8 mouse cellular contexts compared by ENCODE assay signal in the genomic region with DNA sequence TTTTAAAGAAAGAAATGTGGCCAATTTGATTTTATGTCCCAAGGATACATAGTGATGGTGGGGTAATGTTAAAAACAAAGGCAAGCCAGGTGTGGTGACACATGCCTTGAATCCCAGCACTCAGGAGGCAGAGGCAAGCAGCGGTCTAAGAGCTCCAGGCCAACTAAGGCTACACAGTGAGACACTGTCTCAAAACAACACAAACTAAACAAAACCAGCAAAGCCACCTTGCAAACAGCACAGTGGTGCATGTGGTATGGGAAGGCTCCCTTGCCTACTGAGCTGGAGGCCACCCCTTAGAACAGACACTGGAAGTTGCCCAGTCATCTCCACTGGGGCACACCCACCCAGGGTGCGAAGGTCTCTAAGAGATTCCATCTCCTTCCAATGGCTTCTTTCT. TPM values are rescaled to one million over a fixed set of nuclear protein-coding genes. Genes with fewer than 3 reads are reported as not detected.
DNase-seq lines count a peak whose midpoint lies in the region; ATAC-seq and TF ChIP-seq lines count a peak whose summit lies in the region.

No protein-coding gene starts in this region.

- peak; percentile 4; the same call in 1 of the 2 replicates for ATAC-seq in hindbrain, embryonic 12.5 days (ENCODE audit: low FRiP score)
- 0 out of 2 replicates have a peak, but pooled peaks have one; percentile 29 for ATAC-seq in megakaryocyte-erythroid progenitor cell, adult 5-6 weeks (replicated peaks; ENCODE audit: low FRiP score, low TSS enrichment, poor library complexity, severe bottlenecking)
- ATAC-seq in inflammation-experienced regulatory T-cells, adult 6 months, result no peak

- H3K4me3 ChIP-seq in testis, adult 2 months (ENCODE audit: control insufficient read depth, low read depth, low read length), result peak overlapping the region; percentile 87
- H3K4me3 ChIP-seq in hindbrain, embryonic 12.5 days, result peak overlapping the region; percentile 86

- no peak overlapping the region for H3K27ac ChIP-seq in testis, adult 2 months (ENCODE audit: control insufficient read depth, insufficient read depth, low read depth, low read length)
- H3K27ac ChIP-seq in hindbrain, embryonic 12.5 days, result peak overlapping the region; percentile 93

- no peaks in the 10 kb centered on the region for H3K9me3 ChIP-seq in hindbrain, embryonic 12.5 days (replicated peaks)

- H3K4me1 ChIP-seq in testis, adult 2 months (ENCODE audit: control insufficient read depth, insufficient read depth, low read length), result peaks cover 8% of the 10 kb centered on the region
- peaks cover 28% of the 10 kb centered on the region for H3K4me1 ChIP-seq in hindbrain, embryonic 12.5 days

- WGBS in hindbrain, embryonic 12.5 days, result 80% methylated on average over 2 of the region's 2 CpGs

- H3K4me2 ChIP-seq in hindbrain, embryonic 12.5 days (replicated peaks), result peak overlapping the region; percentile 83

- H3K9ac ChIP-seq in hindbrain, embryonic 12.5 days, result peak overlapping the region; percentile 98

- no peak for TF ChIP-seq CTCF in testis, adult 2 months (IDR thresholded peaks at IDR 0.05; ENCODE audit: control insufficient read depth, insufficient read depth, insufficient replicate concordance, low read depth, low read length)

- no peak for DNase-seq in testis, postnatal 10 days (ENCODE audit: low spot score)
- no peak for DNase-seq in urinary bladder, postnatal 36 days (ENCODE audit: low spot score in 2 of 2)
- DNase-seq in retina, embryonic 14.5 days (ENCODE audit: low spot score), result no peak
- no peak for DNase-seq in frontal cortex, postnatal 10 days (ENCODE audit: low spot score in 2 of 2)

- H3K27me3 ChIP-seq in testis, adult 2 months (ENCODE audit: control insufficient read depth, insufficient read depth, low read length), result no peaks in the 10 kb centered on the region; the same call in 1 of the 2 replicates
- H3K27me3 ChIP-seq in hindbrain, embryonic 12.5 days, result no peaks in the 10 kb centered on the region

- H3K36me3 ChIP-seq in testis, adult 2 months (ENCODE audit: control insufficient read depth, insufficient read depth, low read length), result no peaks in the 10 kb centered on the region
- peaks cover 19% of the 10 kb centered on the region for H3K36me3 ChIP-seq in hindbrain, embryonic 12.5 days

- no peak for TF ChIP-seq POLR2A in testis, adult 2 months (IDR thresholded peaks at IDR 0.05; ENCODE audit: control insufficient read depth, low read depth, low read length)

RNA-seq across cellular contexts. Expression of gene B4galnt4, which starts 1.0 kb away (rescaled TPM):
- polyA plus RNA-seq in testis, adult 2 months (2012; rRNA removed), result 18.0 and 23.7 TPM in 2 replicates
- polyA plus RNA-seq in hindbrain, embryonic 12.5 days (2016; fragmentation: Nextera tagmentation; extraction: Ambion mirVana), result 46.1 and 46.5 TPM in 2 replicates
- total RNA-seq in megakaryocyte-erythroid progenitor cell, adult 5-6 weeks (2014; fragmentation: Nextera tagmentation), result 0.20 and 0.70 TPM in 2 replicates
- not detected in 2 replicates for total RNA-seq in megakaryocyte-erythroid progenitor cell, adult 5-6 weeks (2017)
- 10 to 100 TPM; 11.1 to 13.1 (median 12.5) TPM for polyA plus RNA-seq in inflammation-experienced regulatory T-cells, adult 6 months (2017; shearing (Covaris generic))

RNA-seq across cellular contexts. Expression of gene Pkp3, which starts 18.1 kb away (rescaled TPM):
- polyA plus RNA-seq in testis, adult 2 months (2012; rRNA removed), result 0.83 and 0.84 TPM in 2 replicates
- polyA plus RNA-seq in hindbrain, embryonic 12.5 days (2016; fragmentation: Nextera tagmentation; extraction: Ambion mirVana), result 3.1 and 4.5 TPM in 2 replicates
- total RNA-seq in megakaryocyte-erythroid progenitor cell, adult 5-6 weeks (2014; fragmentation: Nextera tagmentation), result 0.17 and 11.2 TPM in 2 replicates
- total RNA-seq in megakaryocyte-erythroid progenitor cell, adult 5-6 weeks (2017), result 2.8 TPM in 1 of 2 replicates, not detected in the other
- 100 to 1,000 TPM; 413 to 487 (median 426) TPM for polyA plus RNA-seq in inflammation-experienced regulatory T-cells, adult 6 months (2017; shearing (Covaris generic))

RNA-seq across cellular contexts. Expression of gene Gm17387, which starts 31.0 kb away (rescaled TPM):
- not detected in 2 replicates for polyA plus RNA-seq in testis, adult 2 months (2012; rRNA removed)
- not detected in 2 replicates for polyA plus RNA-seq in hindbrain, embryonic 12.5 days (2016; fragmentation: Nextera tagmentation; extraction: Ambion mirVana)
- total RNA-seq in megakaryocyte-erythroid progenitor cell, adult 5-6 weeks (2014; fragmentation: Nextera tagmentation), result not detected in 2 replicates
- not detected in 2 replicates for total RNA-seq in megakaryocyte-erythroid progenitor cell, adult 5-6 weeks (2017)
- not detected for polyA plus RNA-seq in inflammation-experienced regulatory T-cells, adult 6 months (2017; shearing (Covaris generic))

RNA-seq across cellular contexts. Expression of gene Sigirr, which starts 40.4 kb away (rescaled TPM):
- 3.9 and 5.4 TPM in 2 replicates for polyA plus RNA-seq in testis, adult 2 months (2012; rRNA removed)
- 1.7 and 2.6 TPM in 2 replicates for polyA plus RNA-seq in hindbrain, embryonic 12.5 days (2016; fragmentation: Nextera tagmentation; extraction: Ambion mirVana)
- 14.0 and 24.8 TPM in 2 replicates for total RNA-seq in megakaryocyte-erythroid progenitor cell, adult 5-6 weeks (2014; fragmentation: Nextera tagmentation)
- 7.1 and 13.0 TPM in 2 replicates for total RNA-seq in megakaryocyte-erythroid progenitor cell, adult 5-6 weeks (2017)
- polyA plus RNA-seq in inflammation-experienced regulatory T-cells, adult 6 months (2017; shearing (Covaris generic)), result 100 to 1,000 TPM; 149 to 208 (median 206) TPM

RNA-seq across cellular contexts. Expression of gene Ifitm6, which starts 42.2 kb away (rescaled TPM):
- 0.19 and 0.48 TPM in 2 replicates for polyA plus RNA-seq in testis, adult 2 months (2012; rRNA removed)
- not detected in 2 replicates for polyA plus RNA-seq in hindbrain, embryonic 12.5 days (2016; fragmentation: Nextera tagmentation; extraction: Ambion mirVana)
- total RNA-seq in megakaryocyte-erythroid progenitor cell, adult 5-6 weeks (2014; fragmentation: Nextera tagmentation), result not detected in 2 replicates
- total RNA-seq in megakaryocyte-erythroid progenitor cell, adult 5-6 weeks (2017), result 25.3 TPM in 1 of 2 replicates, not detected in the other
- polyA plus RNA-seq in inflammation-experienced regulatory T-cells, adult 6 months (2017; shearing (Covaris generic)), result under 1 TPM in 1 of 3 experiments, not detected in 2; 0.94 TPM

Comparison
In these comparisons a context has a peak if more than half of its experiments do, and no peak if none do; other contexts are left out.
1. RNA of gene Pkp3, which starts 18.1 kb away (polyA plus RNA-seq): 413 to 487 TPM in inflammation-experienced regulatory T-cells, adult 6 months; 3.1 to 4.5 TPM in hindbrain, embryonic 12.5 days and 0.83 to 0.84 TPM in testis, adult 2 months; every median in the first group is over 10 times any median in the second.